Mouse (Mus musculus): ENCODE measurements around the gene Ets2.
A peak's percentile ranks its signal among the peaks of the same experiment; 100 is the strongest.

Ets2 gene

GRCm38 (mm10) chr16:95701802-95702561, at the start of gene Ets2:
Gene Ets2 (plus strand): TSS chr16:95702075.
- DNase-seq = peak; percentile 94

- DNase-seq = peak; percentile 18
Observed at GRCm38 (mm10) chr16:95654204-95654611, 47.7 kb upstream of the Ets2 start.

- no peak for DNase-seq
Observed at GRCm38 (mm10) chr16:95656535-95656934, 45.3 kb upstream of the Ets2 start.

- DNase-seq = no peak
Observed at GRCm38 (mm10) chr16:95657187-95657586, 44.7 kb upstream of the Ets2 start.

DNA sequence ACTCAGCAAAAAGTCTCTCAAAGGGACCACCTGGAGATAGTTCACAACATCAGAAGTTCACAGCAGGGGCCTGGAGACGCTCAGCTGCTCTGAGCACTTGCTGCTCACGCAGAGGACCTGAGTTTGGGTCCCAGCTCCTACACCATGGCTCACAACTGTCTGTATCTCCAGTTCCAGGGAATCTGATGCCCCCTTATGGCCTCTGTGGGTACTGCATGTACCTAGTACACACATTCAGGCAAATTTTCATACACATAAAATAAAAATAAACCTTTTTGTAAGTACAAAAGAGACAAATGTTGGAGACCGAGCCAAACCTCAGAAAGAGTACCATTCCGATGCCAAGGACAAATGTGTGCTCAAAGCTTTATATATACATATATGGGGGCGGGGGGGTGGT, 44.1 kb upstream of the Ets2 start:
- no peak for DNase-seq

- peak; percentile 70 for DNase-seq
Observed at GRCm38 (mm10) chr16:95658836-95659430, 42.9 kb upstream of the Ets2 start.

- DNase-seq = peak; percentile 22
Observed at GRCm38 (mm10) chr16:95659461-95659860, 42.4 kb upstream of the Ets2 start.

DNA sequence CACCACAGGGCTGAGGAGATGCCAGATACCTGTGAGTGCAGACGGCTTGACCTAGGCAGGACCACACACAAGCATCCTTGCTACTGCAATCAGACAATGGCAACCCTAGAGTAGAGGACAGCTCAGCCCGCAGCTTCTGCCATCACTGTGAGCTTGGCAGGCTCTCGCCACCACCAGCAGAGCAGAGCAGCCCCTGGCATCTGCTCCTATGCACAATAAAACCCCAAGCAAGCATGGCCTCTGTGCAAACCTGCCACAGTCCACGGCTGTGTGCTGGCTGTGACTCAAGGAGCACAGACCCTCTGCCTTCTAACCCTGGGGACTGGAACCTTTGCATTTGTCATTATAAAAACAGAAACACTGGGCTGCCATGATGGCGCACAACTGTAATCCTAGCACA, 41.0 kb upstream of the Ets2 start:
- DNase-seq = no peak

- DNase-seq = no peak
Observed at GRCm38 (mm10) chr16:95665472-95666131, 36.3 kb upstream of the Ets2 start.

DNA sequence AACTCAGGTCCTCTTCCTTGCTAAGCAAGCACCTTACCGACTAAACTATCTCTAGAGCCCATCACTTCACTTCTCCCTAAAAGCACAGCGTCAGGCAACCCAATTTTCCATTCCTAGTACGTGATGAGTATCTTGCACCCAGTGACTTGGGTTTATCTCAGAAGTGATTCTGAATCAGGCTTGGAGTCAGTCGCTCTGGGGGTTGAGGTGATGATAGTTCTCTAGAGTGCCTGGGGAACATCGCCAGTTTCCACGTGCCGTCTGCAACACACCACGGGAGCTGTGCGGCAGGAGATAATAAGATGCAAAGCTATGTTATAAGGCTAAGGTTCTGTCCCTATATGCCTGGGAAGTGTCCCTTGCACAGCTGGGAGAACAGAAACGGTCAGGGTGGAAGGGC, 35.6 kb upstream of the Ets2 start:
- no peak for DNase-seq

DNA sequence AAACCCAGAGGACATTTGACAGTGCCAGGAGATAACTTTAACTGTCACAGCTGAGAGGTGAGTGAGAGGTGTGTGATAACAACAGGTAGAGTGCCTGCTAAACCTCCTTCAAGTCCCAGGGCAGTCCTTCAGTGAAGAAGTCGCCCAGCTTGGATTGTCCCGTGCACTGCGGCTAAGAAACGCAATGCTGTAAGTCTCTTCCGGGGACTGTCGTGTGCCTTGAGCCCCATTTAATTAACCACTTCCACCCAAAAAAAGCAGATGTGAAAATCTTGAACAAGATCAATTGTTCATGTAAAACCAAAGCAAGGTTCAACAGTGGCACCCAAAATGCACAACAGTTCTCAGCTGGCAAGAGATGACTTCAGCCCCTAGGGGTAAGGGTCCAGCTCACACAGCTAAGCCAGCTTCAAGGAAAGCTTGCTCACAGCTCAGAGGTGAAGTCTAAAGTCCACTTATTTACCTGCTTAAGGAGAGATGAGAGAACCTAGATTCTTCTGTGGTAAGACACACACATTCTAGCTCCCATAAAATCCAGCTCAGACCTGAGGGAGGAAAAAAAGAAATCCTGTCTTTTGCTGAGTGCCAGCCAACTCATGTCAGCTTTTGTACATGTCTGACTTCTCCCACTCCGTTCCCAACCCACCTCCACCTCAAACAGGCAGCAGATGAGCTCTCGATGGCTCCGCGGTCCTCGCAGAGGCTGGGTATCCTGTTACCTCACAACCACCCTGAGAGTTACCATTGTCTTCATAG, 34.3 kb upstream of the Ets2 start:
- peak; percentile 10 for DNase-seq

GRCm38 (mm10) chr16:95668151-95668993, 33.5 kb upstream of the Ets2 start:
- DNase-seq = peak; percentile 63

- DNase-seq = no peak
Observed at GRCm38 (mm10) chr16:95674452-95674921, 27.4 kb upstream of the Ets2 start.

DNA sequence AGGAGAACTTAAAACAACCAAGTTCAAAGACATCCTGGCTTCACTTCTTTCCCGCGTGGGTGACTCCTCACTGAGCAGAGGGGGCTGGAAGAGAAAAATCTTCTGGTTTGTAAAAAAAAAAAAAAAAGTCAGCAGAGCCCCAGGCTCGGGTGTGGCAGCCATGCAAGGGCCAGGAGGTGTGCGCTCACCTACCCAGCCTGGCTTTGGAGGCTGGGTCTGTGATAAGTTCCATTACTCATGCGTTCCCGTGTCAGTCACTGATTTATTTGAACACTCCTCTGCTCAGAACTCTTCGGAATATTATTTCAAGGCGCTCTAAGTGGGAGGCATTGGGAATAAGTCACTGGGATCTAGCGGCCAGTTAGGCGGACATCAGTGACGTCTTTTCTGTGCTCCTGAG, 26.7 kb upstream of the Ets2 start:
- no peak for DNase-seq

- no peak for DNase-seq
Observed at GRCm38 (mm10) chr16:95676668-95677067, 25.2 kb upstream of the Ets2 start.

DNA sequence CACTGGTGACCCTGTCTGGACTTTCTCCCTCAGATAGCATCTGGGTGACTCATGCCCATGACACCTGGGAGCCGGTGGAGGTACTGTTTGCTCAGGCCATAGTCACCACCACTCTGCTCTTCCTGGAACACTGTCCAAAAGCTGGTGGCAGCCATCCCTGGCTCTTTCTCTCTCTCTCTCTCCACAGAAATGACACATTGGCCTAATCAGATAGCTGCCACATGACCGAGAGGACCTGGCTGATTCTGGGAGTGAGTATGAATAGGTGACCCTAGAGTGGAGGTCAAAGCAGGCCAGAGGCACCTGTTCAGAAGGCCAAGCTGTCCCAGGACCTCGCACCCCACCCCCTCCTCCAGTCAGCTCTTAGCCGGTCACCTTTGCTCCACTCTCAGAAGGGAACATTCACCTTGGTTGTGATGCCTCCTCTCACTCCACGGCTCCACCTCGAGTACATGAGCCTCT, 19.4 kb upstream of the Ets2 start:
- DNase-seq = no peak

GRCm38 (mm10) chr16:95685807-95686206, 16.1 kb upstream of the Ets2 start:
- no peak for DNase-seq

- DNase-seq = no peak
Observed at GRCm38 (mm10) chr16:95686246-95686645, 15.6 kb upstream of the Ets2 start.

DNA sequence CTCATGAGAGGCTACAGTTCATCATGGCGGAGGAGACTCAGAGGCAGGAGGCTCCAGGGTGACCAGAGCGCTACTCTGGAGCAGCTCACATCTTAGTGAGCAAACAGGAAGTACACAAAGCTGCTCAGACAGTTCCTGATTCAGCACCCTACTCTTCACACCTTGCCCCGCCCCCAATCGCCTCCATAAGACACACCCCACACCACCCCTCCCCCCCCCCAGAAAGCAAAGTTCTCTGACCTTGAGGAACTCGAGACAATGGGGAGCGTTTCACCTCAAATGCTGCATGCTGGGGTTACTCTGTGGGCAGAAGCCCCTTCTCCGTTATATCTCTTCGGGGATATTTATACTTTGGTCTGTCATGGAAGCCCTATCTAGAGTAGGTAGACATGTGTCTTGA, 15.0 kb upstream of the Ets2 start:
- no peak for DNase-seq

GRCm38 (mm10) chr16:95688010-95688409, 13.9 kb upstream of the Ets2 start:
- DNase-seq = no peak

DNA sequence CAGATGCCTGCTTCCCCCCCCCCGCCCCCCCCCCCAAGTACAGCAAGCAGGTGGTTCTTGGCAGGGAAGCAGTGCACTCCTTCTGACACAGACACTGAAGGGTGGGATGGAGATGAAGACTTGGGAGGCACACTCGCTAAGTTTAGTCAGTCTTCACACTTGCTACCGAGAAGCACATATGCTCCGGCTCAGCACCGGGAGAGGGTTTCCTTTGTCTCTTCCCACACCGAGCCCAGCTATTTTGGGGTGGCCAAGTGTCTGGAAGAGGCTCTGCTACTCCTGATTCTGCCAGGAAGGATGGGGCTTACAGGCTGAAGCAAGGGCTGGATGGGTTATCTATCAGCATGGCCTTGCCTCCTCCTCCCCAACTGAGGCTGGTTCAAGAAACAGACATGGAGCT, 5.3 kb upstream of the Ets2 start:
- no peak for DNase-seq

DNA sequence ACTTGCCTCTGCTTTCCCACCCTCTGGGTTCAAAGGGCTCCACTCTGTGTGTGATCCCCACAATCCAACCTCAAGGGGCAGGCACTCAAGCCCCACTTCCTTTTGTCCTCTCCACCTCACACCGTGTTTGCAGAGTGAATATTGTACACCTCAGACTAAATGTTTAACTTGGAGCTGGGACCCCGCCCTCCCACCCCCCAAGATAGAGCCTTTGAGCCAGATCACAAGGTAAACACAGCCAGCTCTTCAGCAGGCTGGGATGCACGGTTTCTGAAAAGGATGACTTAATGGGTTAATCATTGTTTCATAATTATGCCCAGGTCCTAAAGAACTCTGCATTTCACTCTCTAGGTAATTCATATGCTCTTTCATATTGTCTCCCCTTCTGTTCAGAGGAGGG, 2.2 kb upstream of the Ets2 start:
- no peak for DNase-seq
